Mouse (Mus musculus) heart, adult 2 months (tissue): Measurements from ENCODE around the gene Etv5.

ENCODE experiments used
- CTCF ChIP-seq: fragments of 200-600 bp; IDR thresholded peaks from 2 replicates; pipeline ENCODE4 v1.8.1; 2022; ENCODE audit warnings: antibody characterized with exemption, mild to moderate bottlenecking, moderate library complexity
- POLR2A ChIP-seq: fragments of 200-500 bp; IDR thresholded peaks from 2 replicates; pipeline ENCODE4 v1.6.1; 2011; ENCODE audit warnings: mild to moderate bottlenecking, low read depth, low read length, control low read depth; ENCODE audit not compliant: insufficient read depth

DNA sequence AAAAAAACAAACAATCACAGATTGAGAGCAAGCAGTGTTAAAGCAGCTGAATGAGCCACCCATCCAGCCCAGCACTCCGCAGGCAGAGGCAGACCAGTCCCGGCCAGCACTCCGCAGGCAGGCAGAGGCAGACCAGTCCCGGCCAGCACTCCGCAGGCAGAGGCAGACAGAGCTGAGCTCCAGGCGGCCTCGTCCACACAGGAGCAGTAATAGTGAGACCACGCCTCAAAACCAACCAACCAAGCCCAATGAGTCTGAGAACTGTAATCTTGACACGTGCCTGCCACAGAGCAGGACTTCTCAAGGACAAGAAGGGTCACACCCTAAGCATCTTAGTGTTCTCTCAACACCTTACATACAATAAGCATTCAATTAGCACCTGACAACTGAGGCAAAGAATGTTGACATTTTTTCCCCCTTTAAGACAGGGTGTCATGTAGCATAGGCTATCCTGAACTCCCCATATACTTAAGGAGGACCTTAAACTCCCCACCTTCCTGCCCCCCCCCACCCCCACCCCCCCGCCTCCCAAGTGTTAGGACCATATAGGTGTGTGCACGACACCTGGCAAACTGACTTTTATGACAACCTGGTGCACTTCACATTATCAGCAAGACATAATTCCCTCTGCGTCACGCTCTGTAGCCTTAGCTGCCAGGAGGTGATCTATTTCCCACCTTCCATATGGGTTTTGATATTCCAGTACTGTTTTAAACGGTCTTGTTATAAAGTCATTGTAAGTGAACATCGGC, 44.2 kb downstream of the Etv5 start:
- TF ChIP-seq POLR2A (no peak), CTCF (no peak)
